Mouse (Mus musculus) midbrain, postnatal 0 days (tissue): ENCODE data around the gene Rnf214. TPM values are rescaled to one million over a fixed set of nuclear protein-coding genes. Genes with fewer than 3 reads are reported as not detected.

Experiments
- ATAC-seq: fragments of 200-750 bp; cut with Nextera tagmentation; 2 replicates; pipeline ENCODE4 v1.8.0; 2017; ENCODE audit warnings: moderate number of reproducible peaks, mild to moderate bottlenecking, moderate TSS enrichment, moderate library complexity; ENCODE audit not compliant: low FRiP score
- DNase-seq: peaks from one replicate; pipeline ENCODE4 v3.0.0-alpha.2; 2015; ENCODE audit warnings: low spot score
- H3K27ac ChIP-seq: fragments of 300-500 bp; sonication (generic); 2 replicates; pipeline ENCODE4 v1.5.1; 2014; ENCODE audit warnings: low read depth, mild to moderate bottlenecking, low read length, mixed read lengths
- H3K27me3 ChIP-seq: fragments of 300-500 bp; sonication (generic); 2 replicates; pipeline ENCODE4 v1.6.1; 2014; ENCODE audit warnings: low read length, control low read depth, mixed read lengths; ENCODE audit not compliant: insufficient read depth
- H3K36me3 ChIP-seq: fragments of 300-500 bp; sonication (generic); 2 replicates; pipeline ENCODE4 v1.6.1; 2014; ENCODE audit warnings: low read length, control low read depth, mixed read lengths; ENCODE audit not compliant: insufficient read depth
- H3K4me1 ChIP-seq: fragments of 300-500 bp; sonication (generic); 2 replicates; pipeline ENCODE4 v1.6.1; 2014; ENCODE audit warnings: mild to moderate bottlenecking, control low read depth, antibody characterized with exemption, low read length, mixed read lengths; ENCODE audit not compliant: insufficient read depth
- H3K4me2 ChIP-seq: fragments of 300-500 bp; sonication (generic); 2 replicates; pipeline ENCODE4 v1.6.1; 2014; ENCODE audit warnings: low read depth, mild to moderate bottlenecking, low read length, mixed read lengths; ENCODE audit not compliant: poor library complexity, severe bottlenecking
- H3K4me3 ChIP-seq: fragments of 300-500 bp; sonication (generic); 2 replicates; pipeline ENCODE4 v1.5.1; 2014; ENCODE audit warnings: low read depth, mild to moderate bottlenecking, low read length, moderate library complexity
- H3K9ac ChIP-seq: fragments of 300-500 bp; sonication (generic); replicated peaks from 2 replicates; pipeline ENCODE4 v1.6.1; 2014; ENCODE audit warnings: mild to moderate bottlenecking, low read length, moderate library complexity, mixed read lengths; ENCODE audit not compliant: poor library complexity, severe bottlenecking
- H3K9me3 ChIP-seq: fragments of 300-500 bp; sonication (generic); 2 replicates; pipeline ENCODE4 v1.6.1; 2016; ENCODE audit warnings: low read length, control low read depth
- CTCF ChIP-seq: IDR thresholded peaks from 2 replicates; pipeline ENCODE4 v1.5.1; 2016; ENCODE audit warnings: antibody characterized with exemption, mild to moderate bottlenecking
- WGBS: fragments of 180-500 bp; shearing (Covaris S2); extraction: QIAGEN DNeasy Blood & Tissue Kit; methylation state at CpG from one replicate; pipeline ENCODE4 v1.1.7; 2014; 5-methylcytosine and 5-hydroxymethylcytosine counted together
- polyA plus RNA-seq: library from polyadenylated mRNA; unstranded; fragments of >200 nt; fragmentation: Nextera tagmentation; extraction: Ambion mirVana; gene quantifications from 2 replicates; pipeline ENCODE4 v1.2.1, GENCODE M21; 2015
- total RNA-seq: library from RNA; depleted of rRNA; stranded (reverse); fragments of >200 nt; gene quantifications from 2 replicates; pipeline ENCODE4 v1.2.3, GENCODE M21; 2014

Rnf214 gene
- total and polyA plus RNA-seq, 2 experiments from 2014 or later = 53.4 to 84.6 TPM

GRCm38 (mm10) chr9:45845541-45845940 lies 61.2 kb downstream of the Rnf214 start:
- Histone ChIP-seq H3K27ac (no peak overlapping the region), H3K4me3 (no peak overlapping the region), H3K9ac (no peak overlapping the region), H3K4me2 (no peak overlapping the region), H3K27me3 (no peaks in the 10 kb centered on the region), H3K9me3 (no peaks in the 10 kb centered on the region), H3K4me1 (peaks cover 8% of the 10 kb centered on the region), H3K36me3 (no peaks in the 10 kb centered on the region)
- WGBS = 74% methylated on average over 3 of the region's 3 CpGs
- TF ChIP-seq CTCF = no peak
- DNase-seq (no peak), ATAC-seq (no peak)

GRCm38 (mm10) chr9:45843780-45844179 lies 62.9 kb downstream of the Rnf214 start:
- no peaks in the 10 kb centered on the region for H3K9me3 ChIP-seq
- DNase-seq (no peak), ATAC-seq (no peak)
- 88% methylated on average over 1 of the region's 1 CpGs for WGBS
- H3K4me3 ChIP-seq = no peak overlapping the region
- no peak overlapping the region for H3K27ac ChIP-seq
- H3K4me1 ChIP-seq = peaks cover 21% of the 10 kb centered on the region
- no peaks in the 10 kb centered on the region for H3K27me3 ChIP-seq
- no peak overlapping the region for H3K4me2 ChIP-seq
- H3K9ac ChIP-seq = no peak overlapping the region
- no peak for TF ChIP-seq CTCF
- no peaks in the 10 kb centered on the region for H3K36me3 ChIP-seq

- H3K27me3 ChIP-seq = no peaks in the 10 kb centered on the region
These were observed 63.7 kb downstream of the Rnf214 start for GRCm38 (mm10) chr9:45843007-45843406.

GRCm38 (mm10) chr9:45841458-45841857 lies 65.3 kb downstream of the Rnf214 start:
- H3K36me3 ChIP-seq = no peaks in the 10 kb centered on the region
- H3K27ac ChIP-seq = no peak overlapping the region
- no peaks in the 10 kb centered on the region for H3K27me3 ChIP-seq
- H3K9ac ChIP-seq = no peak overlapping the region
- 84% methylated on average over 6 of the region's 6 CpGs for WGBS
- ATAC-seq (no peak), DNase-seq (no peak)
- peaks cover 21% of the 10 kb centered on the region for H3K4me1 ChIP-seq
- peak overlapping the region; percentile 98 for H3K4me2 ChIP-seq
- no peak overlapping the region for H3K4me3 ChIP-seq
- no peaks in the 10 kb centered on the region for H3K9me3 ChIP-seq
- no peak for TF ChIP-seq CTCF

More at GRCm38 (mm10) chr9:45843007-45843406, 63.7 kb downstream of the Rnf214 start:
- Histone ChIP-seq H3K4me2 (no peak overlapping the region), H3K9ac (no peak overlapping the region), H3K4me3 (no peak overlapping the region), H3K27ac (no peak overlapping the region), H3K9me3 (no peaks in the 10 kb centered on the region), H3K36me3 (no peaks in the 10 kb centered on the region), H3K4me1 (peaks cover 21% of the 10 kb centered on the region)
- no peak for DNase-seq
- TF ChIP-seq CTCF = no peak
- ATAC-seq = no peak
- WGBS = 81% methylated on average over 5 of the region's 5 CpGs

GRCm38 (mm10) chr9:45840331-45840730 lies 66.4 kb downstream of the Rnf214 start:
- Histone ChIP-seq H3K4me3 (peak overlapping the region; percentile 94), H3K4me1 (peaks cover 21% of the 10 kb centered on the region), H3K9me3 (no peaks in the 10 kb centered on the region), H3K27me3 (no peaks in the 10 kb centered on the region), H3K9ac (peak overlapping the region; percentile 85), H3K36me3 (no peaks in the 10 kb centered on the region), H3K4me2 (peak overlapping the region; percentile 98), H3K27ac (no peak overlapping the region)
- DNase-seq (no peak), ATAC-seq (no peak)
- WGBS = 71% methylated on average over 5 of the region's 5 CpGs
- TF ChIP-seq CTCF = no peak

GRCm38 (mm10) chr9:45839982-45840300 lies 66.8 kb downstream of the Rnf214 start:
- peak overlapping the region; percentile 94 for H3K4me3 ChIP-seq
- DNase-seq (no peak), ATAC-seq (no peak)
- WGBS = 75% methylated on average over 7 of the region's 7 CpGs
- peak overlapping the region; percentile 85 for H3K9ac ChIP-seq
- peaks cover 21% of the 10 kb centered on the region for H3K4me1 ChIP-seq
- TF ChIP-seq CTCF = no peak
- no peak overlapping the region for H3K27ac ChIP-seq
- H3K9me3 ChIP-seq = no peaks in the 10 kb centered on the region
- H3K4me2 ChIP-seq = peak overlapping the region; percentile 98
- H3K36me3 ChIP-seq = no peaks in the 10 kb centered on the region
- H3K27me3 ChIP-seq = no peaks in the 10 kb centered on the region
